Mouse (Mus musculus): ENCODE measurements around the gene Slc6a2.

Slc6a2 gene

GRCm38 (mm10) chr8:92959779-92960178 is at the start of gene Slc6a2:
TSS of gene Slc6a2 (plus strand) at chr8:92960079.
- DNase-seq: no peak

- no peak for DNase-seq
Observed at GRCm38 (mm10) chr8:92911477-92911876, 48.4 kb upstream of the Slc6a2 start.

- no peak for DNase-seq
Observed at GRCm38 (mm10) chr8:92913396-92913795, 46.5 kb upstream of the Slc6a2 start.

- DNase-seq: no peak
Observed at GRCm38 (mm10) chr8:92916082-92916481, 43.8 kb upstream of the Slc6a2 start.

GRCm38 (mm10) chr8:92921768-92922167 is 38.1 kb upstream of the Slc6a2 start:
- DNase-seq: no peak

- no peak for DNase-seq
Observed at GRCm38 (mm10) chr8:92928986-92929385, 30.9 kb upstream of the Slc6a2 start.

GRCm38 (mm10) chr8:92938056-92938455 is 21.8 kb upstream of the Slc6a2 start:
- DNase-seq: no peak

- DNase-seq: no peak
Observed at GRCm38 (mm10) chr8:92949071-92949470, 10.8 kb upstream of the Slc6a2 start.

GRCm38 (mm10) chr8:92950639-92951371 is 9.1 kb upstream of the Slc6a2 start:
- no peak for DNase-seq

- no peak for DNase-seq
Observed at GRCm38 (mm10) chr8:92954044-92954443, 5.8 kb upstream of the Slc6a2 start.

- DNase-seq: no peak
Observed at GRCm38 (mm10) chr8:92960451-92960911, 602 bp downstream of the Slc6a2 start.

GRCm38 (mm10) chr8:92961088-92961487 is 1.2 kb downstream of the Slc6a2 start:
- DNase-seq: no peak

GRCm38 (mm10) chr8:92964556-92964955 is 4.7 kb downstream of the Slc6a2 start:
- DNase-seq: no peak

GRCm38 (mm10) chr8:92972949-92973348 is 13.1 kb downstream of the Slc6a2 start:
- peak; percentile 26 to 37 for DNase-seq

- DNase-seq: no peak
Observed at GRCm38 (mm10) chr8:92976656-92977055, 16.8 kb downstream of the Slc6a2 start.

- no peak for DNase-seq
Observed at GRCm38 (mm10) chr8:92982491-92982890, 22.6 kb downstream of the Slc6a2 start.

GRCm38 (mm10) chr8:92984376-92984775 is 24.5 kb downstream of the Slc6a2 start:
- no peak for DNase-seq

- DNase-seq: peak in 1 of 2 experiments; percentile 45
Observed at GRCm38 (mm10) chr8:92996840-92997239, 37.0 kb downstream of the Slc6a2 start.

- peak; percentile 13 to 35 for DNase-seq
Observed at GRCm38 (mm10) chr8:92998600-92998999, 38.7 kb downstream of the Slc6a2 start.

- DNase-seq: peak; percentile 7 to 25
Observed at GRCm38 (mm10) chr8:93010286-93010685, 50.4 kb downstream of the Slc6a2 start.

GRCm38 (mm10) chr8:93011439-93011838 is 51.6 kb downstream of the Slc6a2 start:
- peak; percentile 42 to 85 for DNase-seq

GRCm38 (mm10) chr8:93012226-93012625 is 52.3 kb downstream of the Slc6a2 start:
- no peak for DNase-seq

- no peak for DNase-seq
Observed at GRCm38 (mm10) chr8:93014300-93014699, 54.4 kb downstream of the Slc6a2 start.

- DNase-seq: no peak
Observed at GRCm38 (mm10) chr8:93021738-93022137, 61.9 kb downstream of the Slc6a2 start.

- DNase-seq: no peak
Observed at GRCm38 (mm10) chr8:93030664-93031063, 70.8 kb downstream of the Slc6a2 start.
